Mouse (Mus musculus): ENCODE measurements around the gene Tial1. TPM values are rescaled to one million over a fixed set of nuclear protein-coding genes. Genes with fewer than 3 reads are reported as not detected.

Gene Tial1
- polyA plus RNA-seq, 1 experiment: 138 TPM

DNA sequence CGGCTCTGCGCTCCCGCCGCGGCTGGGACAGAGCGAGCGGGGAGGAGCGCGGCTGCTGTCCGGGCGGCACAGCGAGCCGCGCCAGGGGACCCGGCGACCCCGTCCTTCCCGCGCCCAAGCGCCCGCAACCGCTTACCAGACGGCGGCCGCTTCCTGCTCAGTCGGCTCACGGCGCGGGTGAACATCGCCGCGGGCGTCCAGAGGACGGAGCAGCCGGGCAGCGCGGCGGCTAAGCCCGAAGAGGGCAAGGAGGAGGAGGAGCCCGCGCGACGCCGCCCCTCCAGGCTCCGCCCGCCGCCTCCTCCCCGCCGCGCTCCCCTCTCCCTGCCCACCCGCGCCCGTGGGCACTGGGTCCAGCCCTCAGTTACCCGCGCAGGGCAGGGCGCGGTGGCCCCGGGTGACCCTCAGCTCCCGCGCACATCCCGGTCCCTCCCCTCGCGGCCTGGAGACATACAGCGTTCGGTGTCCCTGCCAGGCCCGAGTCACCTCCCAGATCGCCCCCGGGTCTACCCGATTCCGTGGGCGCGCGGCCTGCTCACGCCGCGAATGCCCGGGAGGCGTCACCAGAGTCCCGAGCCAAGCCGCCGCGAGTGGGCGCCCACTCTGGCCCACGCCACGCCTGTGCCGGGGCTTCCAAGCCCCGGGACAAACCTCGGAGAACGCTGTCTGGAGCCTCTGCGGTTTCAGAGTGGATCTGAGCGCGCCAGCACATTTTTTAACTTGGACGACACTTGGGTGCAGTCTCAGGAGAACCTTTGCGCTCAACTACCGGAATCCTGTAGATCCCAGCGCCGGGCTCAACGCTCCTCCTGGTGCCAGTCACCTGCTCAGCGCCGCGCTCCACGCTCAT, 43.4 kb downstream of the Tial1 start, which contains the start of gene Rgs10:
Gene Rgs10 (minus strand): TSS at position 829 of the 850 bp plus-strand sequence.
- TF ChIP-seq POLR2A (IDR thresholded peaks at IDR 0.05; ENCODE audit: borderline replicate concordance, low read depth, low read length) (no peak), CTCF (IDR thresholded peaks at IDR 0.05; ENCODE audit: low read depth, low read length) (no peak)
- Histone ChIP-seq H3K27ac (ENCODE audit: insufficient read depth, low read depth, low read length) (no peak within 1 kb of the TSS), H3K4me3 (ENCODE audit: insufficient read depth, low read length) (peak within 1 kb of the TSS; percentile 95), H3K4me1 (ENCODE audit: control insufficient read depth, insufficient read depth, low read length) (peaks cover 11% of the 10 kb centered on the region)

DNA sequence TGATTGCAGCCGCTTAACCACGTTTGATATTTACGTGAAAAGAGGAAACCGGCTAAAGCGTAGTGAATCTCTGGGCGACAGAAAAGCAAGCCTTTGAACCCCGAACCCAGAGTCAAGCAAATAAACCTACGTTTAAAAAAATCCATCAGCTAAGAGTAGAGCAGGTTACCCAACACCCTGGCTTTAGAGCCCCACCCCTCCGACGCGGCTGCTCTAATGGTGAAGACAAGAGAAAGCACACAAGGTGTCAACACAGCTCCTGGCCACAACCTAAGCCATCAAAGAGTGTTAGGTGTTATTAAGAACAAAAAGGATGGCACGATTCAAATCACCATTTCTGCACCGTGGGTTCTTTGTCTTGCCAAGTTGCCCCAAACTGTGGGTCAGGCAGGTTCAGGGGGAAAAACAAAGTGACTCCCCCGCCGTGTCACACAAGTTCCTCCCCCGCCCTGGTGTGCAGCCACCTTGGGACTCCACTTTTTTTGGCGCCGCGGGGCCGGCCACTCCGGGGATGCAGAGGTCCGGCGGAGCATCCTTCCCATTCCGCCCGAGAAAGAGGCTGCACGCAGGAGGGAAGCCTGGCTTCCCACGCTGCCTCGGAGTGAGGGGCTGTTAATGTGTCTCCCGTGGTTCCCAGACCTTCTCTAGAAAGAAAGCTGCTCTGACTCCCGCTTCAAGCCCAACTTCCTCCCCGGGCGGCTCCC, 44.1 kb downstream of the Tial1 start:
- Histone ChIP-seq H3K4me3 (ENCODE audit: insufficient read depth, low read length) (peak overlapping the region; percentile 95), H3K27ac (ENCODE audit: insufficient read depth, low read depth, low read length) (no peak overlapping the region), H3K4me1 (ENCODE audit: control insufficient read depth, insufficient read depth, low read length) (peaks cover 17% of the 10 kb centered on the region)
- TF ChIP-seq CTCF (IDR thresholded peaks at IDR 0.05; ENCODE audit: low read depth, low read length) (no peak), POLR2A (IDR thresholded peaks at IDR 0.05; ENCODE audit: borderline replicate concordance, low read depth, low read length) (no peak)

DNA sequence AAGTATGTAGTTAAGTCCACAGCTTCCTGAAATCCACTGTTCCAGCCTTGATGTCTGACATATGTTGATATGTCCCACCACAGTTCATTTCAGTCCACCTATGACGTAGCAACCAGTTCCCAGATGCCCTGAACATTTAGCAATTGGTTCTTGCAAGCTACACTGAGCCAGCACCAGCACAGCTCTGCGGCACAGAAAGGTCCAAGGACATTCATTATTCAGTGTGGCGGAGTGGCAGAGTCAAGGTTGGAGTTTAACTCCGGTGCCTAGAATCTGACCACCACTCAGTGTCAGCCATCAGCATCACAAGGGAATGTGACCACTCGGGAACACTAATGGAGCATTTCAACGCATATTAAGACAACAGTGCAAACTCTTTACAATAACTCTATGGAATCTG, 44.9 kb downstream of the Tial1 start:
- Histone ChIP-seq H3K4me1 (ENCODE audit: control insufficient read depth, insufficient read depth, low read length) (peaks cover 23% of the 10 kb centered on the region), H3K4me3 (ENCODE audit: insufficient read depth, low read length) (peak overlapping the region; percentile 95), H3K27ac (ENCODE audit: insufficient read depth, low read depth, low read length) (no peak overlapping the region)
- TF ChIP-seq CTCF (IDR thresholded peaks at IDR 0.05; ENCODE audit: low read depth, low read length): no peak

GRCm38 (mm10) chr7:128414433-128414832, 47.1 kb downstream of the Tial1 start:
- H3K4me1 ChIP-seq (ENCODE audit: control insufficient read depth, insufficient read depth, low read length): peaks cover 35% of the 10 kb centered on the region
- no peak for TF ChIP-seq POLR2A (IDR thresholded peaks at IDR 0.05; ENCODE audit: borderline replicate concordance, low read depth, low read length)
- no peak for TF ChIP-seq CTCF (IDR thresholded peaks at IDR 0.05; ENCODE audit: low read depth, low read length)
- H3K27ac ChIP-seq (ENCODE audit: insufficient read depth, low read depth, low read length): no peak overlapping the region
- H3K4me3 ChIP-seq (ENCODE audit: insufficient read depth, low read length): no peak overlapping the region

DNA sequence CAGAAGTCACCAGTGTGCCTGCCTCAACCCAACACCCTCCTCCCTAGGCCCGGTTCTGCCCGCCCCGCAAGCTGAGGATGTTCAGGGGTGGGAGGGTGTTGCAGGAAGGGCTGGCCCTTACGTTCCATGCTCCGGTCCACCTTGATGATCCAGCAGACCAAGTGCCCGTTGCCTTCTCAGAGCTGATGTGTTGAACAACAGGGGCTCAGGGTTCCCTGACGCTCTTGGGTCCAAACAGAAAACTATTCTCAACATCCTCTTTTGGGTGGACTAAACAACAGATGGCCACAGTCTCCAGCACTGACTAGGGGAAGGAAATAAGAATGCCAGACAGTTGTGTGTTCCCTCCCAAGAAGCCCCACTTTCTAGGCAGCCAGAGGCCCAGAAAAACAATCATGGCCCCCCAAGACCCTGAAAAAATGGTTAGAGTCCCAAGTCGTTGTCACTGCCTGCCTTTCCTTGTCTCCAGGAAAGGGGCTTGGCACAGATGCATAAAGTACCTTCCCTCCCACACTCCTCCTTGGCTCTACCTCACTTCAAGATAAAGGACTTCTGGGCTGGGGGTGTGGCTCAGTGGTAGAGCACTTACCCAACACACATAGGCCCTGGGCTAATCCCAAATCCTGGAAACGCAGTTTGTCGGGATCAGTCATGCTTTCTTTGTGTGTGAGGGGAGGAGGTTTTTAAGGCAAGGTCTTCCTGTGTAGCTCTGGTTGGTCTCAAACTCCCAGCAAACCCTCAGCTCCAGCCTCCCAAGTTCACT, 49.3 kb downstream of the Tial1 start:
- TF ChIP-seq POLR2A (IDR thresholded peaks at IDR 0.05; ENCODE audit: borderline replicate concordance, low read depth, low read length) (no peak), CTCF (IDR thresholded peaks at IDR 0.05; ENCODE audit: low read depth, low read length) (no peak)
- Histone ChIP-seq H3K27ac (ENCODE audit: insufficient read depth, low read depth, low read length) (peak overlapping the region; percentile 78), H3K4me3 (ENCODE audit: insufficient read depth, low read length) (no peak overlapping the region), H3K4me1 (ENCODE audit: control insufficient read depth, insufficient read depth, low read length) (peaks cover 31% of the 10 kb centered on the region)

- Histone ChIP-seq H3K27ac (ENCODE audit: insufficient read depth, low read depth, low read length) (peak overlapping the region; percentile 51), H3K4me3 (ENCODE audit: insufficient read depth, low read length) (peak overlapping the region; percentile 11; the same call in 1 of the 2 replicates), H3K4me1 (ENCODE audit: control insufficient read depth, insufficient read depth, low read length) (peaks cover 24% of the 10 kb centered on the region)
- TF ChIP-seq POLR2A (IDR thresholded peaks at IDR 0.05; ENCODE audit: borderline replicate concordance, low read depth, low read length) (no peak), CTCF (IDR thresholded peaks at IDR 0.05; ENCODE audit: low read depth, low read length) (no peak)
These were observed 50.7 kb downstream of the Tial1 start for GRCm38 (mm10) chr7:128410708-128411413.

GRCm38 (mm10) chr7:128408265-128408664, 53.3 kb downstream of the Tial1 start:
- TF ChIP-seq POLR2A (IDR thresholded peaks at IDR 0.05; ENCODE audit: borderline replicate concordance, low read depth, low read length) (no peak), CTCF (IDR thresholded peaks at IDR 0.05; ENCODE audit: low read depth, low read length) (peak; percentile 26; the same call in 1 of the 2 replicates)
- Histone ChIP-seq H3K4me3 (ENCODE audit: insufficient read depth, low read length) (no peak overlapping the region), H3K4me1 (ENCODE audit: control insufficient read depth, insufficient read depth, low read length) (peaks cover 24% of the 10 kb centered on the region), H3K27ac (ENCODE audit: insufficient read depth, low read depth, low read length) (no peak overlapping the region)

GRCm38 (mm10) chr7:128403988-128404387, 57.5 kb downstream of the Tial1 start:
- peaks cover 9% of the 10 kb centered on the region for H3K4me1 ChIP-seq (ENCODE audit: control insufficient read depth, insufficient read depth, low read length)
- TF ChIP-seq CTCF (IDR thresholded peaks at IDR 0.05; ENCODE audit: low read depth, low read length) (no peak), POLR2A (IDR thresholded peaks at IDR 0.05; ENCODE audit: borderline replicate concordance, low read depth, low read length) (no peak)

DNA sequence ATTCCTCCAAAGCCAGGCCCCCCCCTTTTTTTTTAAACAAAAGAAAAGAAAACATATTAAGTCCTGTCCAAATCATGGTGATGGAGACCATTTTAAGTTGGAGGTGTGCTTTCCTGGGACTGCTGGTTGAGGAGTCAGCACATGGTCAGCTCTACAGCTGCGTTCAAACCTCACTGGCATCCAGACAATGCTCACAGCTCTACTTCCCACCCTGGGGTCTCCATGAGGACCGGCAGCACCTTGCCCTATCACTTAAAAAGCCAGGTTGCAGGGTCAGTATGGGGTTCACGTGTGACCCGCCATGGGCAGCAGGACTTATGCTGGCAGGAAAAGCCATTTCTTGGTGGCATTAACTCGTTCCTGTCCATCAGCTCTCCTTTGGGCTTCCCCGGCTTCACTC, 57.9 kb downstream of the Tial1 start:
- Histone ChIP-seq H3K27ac (ENCODE audit: insufficient read depth, low read depth, low read length) (no peak overlapping the region), H3K4me3 (ENCODE audit: insufficient read depth, low read length) (no peak overlapping the region), H3K4me1 (ENCODE audit: control insufficient read depth, insufficient read depth, low read length) (peaks cover 13% of the 10 kb centered on the region)
- TF ChIP-seq CTCF (IDR thresholded peaks at IDR 0.05; ENCODE audit: low read depth, low read length) (no peak), POLR2A (IDR thresholded peaks at IDR 0.05; ENCODE audit: borderline replicate concordance, low read depth, low read length) (no peak)

More at GRCm38 (mm10) chr7:128403988-128404387, 57.5 kb downstream of the Tial1 start:
- Histone ChIP-seq H3K27ac (ENCODE audit: insufficient read depth, low read depth, low read length) (no peak overlapping the region), H3K4me3 (ENCODE audit: insufficient read depth, low read length) (no peak overlapping the region)

Measured in bone marrow macrophage, adult 2 months (primary cell).